Mouse (Mus musculus): ENCODE measurements around the gene Dnm2.
"Not testable (repeated sequence)": the region's sequence is repeated elsewhere in the genome, so short reads cannot be mapped to it uniquely, and the experiment has no call there.

The Dnm2 gene

DNA sequence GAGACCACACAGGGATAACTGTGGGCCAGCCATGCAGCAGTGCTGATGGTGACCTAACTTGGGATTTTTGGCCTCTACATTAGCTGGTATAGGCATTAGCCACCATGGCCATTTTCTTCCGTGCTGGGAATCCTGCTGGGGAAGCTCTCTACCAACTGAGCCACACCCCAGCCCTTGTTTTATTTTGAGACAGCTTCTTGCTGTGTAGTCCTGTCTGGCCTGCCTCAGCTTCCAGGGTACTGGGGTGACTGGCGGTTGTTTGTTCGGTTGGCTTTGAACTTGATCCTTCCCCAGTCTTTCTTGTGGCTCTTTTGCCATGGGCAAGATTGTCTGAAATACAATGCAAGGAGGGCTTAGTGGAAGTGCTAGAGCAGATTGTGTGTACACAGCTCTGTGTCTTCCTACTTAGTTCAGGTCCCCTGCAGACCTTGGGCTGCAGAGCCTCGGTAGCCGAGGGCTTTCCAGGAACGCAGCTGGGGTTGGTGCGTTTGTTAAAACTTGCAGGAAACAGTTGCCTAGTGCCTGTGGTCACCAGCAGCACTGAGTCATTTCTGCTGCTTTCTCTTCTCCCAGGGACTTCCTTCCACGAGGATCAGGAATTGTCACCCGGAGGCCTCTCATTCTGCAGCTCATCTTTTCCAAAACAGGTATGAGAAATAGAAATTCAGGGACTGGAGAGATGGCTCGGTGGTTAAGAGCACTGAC lies 32.4 kb downstream of the Dnm2 start:
- DNase-seq, result no peak

DNA sequence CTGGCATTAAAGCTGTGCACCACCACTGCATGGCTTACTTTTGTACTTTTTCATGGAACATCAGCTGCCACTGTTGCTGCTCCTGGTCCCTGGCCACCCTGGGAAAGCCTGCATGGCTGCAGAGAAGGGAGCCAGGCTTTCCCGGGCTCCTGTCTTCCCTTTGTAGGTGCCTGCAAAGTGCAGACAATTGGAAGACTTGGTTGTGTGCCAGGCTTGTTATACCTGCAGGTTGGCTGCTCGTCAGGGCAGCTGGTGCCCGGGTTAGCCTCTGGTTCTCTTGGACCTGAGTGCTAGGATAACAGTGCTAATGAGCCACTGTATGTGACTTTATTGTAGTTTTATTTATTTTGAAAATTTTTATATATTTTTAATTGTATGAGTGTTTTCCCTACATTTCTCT lies 34.1 kb downstream of the Dnm2 start:
- DNase-seq, result no peak

DNA sequence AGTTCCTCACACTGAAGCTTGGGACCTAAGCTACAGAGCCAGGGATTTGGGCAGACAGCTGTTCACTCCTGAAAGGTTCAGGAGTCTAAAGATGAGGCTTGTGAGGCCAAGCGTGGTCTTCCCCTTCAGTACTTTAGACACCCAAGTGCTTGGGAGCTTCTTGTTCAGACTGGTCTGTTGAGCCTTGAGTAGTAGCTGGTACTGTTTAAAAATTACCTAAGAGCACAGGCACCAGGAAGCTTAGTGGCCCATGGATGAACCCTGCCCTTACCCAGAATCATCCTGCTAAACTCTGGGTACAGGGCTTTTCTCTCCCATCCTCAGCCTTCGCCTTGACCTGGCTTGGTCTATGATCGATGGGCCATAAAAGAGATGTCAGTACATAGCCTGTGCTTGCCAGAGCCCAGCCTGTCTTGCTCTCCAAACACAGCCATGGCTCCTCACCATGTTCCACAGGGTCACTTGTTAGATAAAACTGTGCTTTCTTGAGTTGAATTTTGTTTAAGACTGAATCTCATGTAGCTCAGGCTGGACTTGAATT lies 35.8 kb downstream of the Dnm2 start:
- no peak for DNase-seq

DNA sequence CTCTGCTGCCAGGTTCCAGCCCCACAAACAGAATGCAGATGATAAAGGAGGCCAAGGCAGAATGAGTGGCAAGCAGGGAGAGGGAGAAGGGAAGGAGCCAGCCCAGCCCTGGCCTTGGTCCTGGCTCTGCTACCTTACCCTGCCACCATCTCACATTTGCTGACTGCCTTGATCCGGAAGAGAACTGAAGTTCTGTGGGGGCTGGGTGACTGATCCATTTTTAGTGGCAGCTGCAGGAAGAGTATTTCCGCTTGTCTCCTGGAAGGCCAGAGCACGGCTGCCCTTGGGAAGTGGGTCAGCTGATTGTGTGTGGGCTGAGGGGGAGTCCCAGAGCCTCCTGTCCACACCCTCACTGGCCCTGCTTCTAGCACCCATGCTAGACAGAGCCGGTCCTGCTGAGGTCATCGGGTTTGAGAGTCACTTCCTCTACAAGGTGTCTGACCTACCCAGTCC lies 38.5 kb downstream of the Dnm2 start:
- peak; percentile 53 for DNase-seq

DNA sequence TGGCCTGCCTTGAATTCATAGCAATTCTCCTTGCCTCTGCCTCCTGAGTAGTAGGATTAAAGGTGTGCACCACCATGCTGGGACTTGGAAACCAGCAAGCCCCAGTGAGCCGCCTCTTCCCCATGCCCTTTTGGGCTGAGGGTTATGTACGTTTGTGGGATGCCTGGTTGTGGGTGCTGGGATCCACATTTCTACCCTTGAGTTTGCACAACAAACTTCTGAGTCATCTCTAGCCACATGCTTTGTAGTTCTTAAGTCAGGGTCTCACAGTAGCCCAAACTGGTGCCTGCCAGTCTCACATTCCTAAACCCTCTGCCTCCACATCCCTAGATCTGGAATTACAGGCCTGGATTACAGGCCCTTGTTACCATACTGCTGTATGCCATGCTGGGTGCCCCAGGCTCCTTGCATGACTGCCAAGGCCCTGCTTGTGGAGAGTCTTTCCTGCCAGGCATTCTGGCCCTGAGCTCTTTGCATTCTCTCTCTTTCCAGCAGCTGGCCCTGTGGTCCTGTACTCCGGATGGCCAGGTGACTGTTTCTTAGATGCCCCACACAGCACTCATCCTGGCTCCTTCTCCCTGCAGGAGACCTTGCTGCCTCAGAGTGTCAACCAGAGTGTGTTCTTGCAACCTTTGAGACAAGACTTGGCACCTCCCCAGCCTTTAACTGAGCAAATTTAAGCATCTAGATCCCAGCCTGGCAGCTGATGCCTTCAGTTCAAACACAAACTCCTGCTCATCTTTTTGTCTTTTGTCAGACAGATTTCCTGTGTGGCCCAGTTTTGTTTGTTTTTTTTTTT lies 39.3 kb downstream of the Dnm2 start:
- peak; percentile 73 for DNase-seq

DNA sequence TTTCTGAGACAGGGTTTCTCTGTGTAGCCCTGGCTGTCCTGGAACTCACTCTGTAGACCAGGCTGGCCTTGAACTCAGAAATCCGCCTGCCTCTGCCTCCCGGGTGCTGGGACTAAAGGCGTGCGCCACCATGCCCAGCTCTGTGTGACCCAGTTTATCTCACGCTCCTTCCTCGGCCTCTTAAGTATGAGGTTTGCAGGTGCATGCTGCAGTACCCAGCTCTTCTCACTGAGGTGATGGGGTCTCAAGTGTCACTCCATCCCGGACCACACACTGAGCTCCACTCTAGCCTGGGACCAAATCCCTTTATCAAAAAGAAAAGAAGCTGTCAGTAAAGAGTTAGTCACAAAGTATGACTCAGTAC lies 39.8 kb downstream of the Dnm2 start:
- DNase-seq, result not testable (repeated sequence)

DNA sequence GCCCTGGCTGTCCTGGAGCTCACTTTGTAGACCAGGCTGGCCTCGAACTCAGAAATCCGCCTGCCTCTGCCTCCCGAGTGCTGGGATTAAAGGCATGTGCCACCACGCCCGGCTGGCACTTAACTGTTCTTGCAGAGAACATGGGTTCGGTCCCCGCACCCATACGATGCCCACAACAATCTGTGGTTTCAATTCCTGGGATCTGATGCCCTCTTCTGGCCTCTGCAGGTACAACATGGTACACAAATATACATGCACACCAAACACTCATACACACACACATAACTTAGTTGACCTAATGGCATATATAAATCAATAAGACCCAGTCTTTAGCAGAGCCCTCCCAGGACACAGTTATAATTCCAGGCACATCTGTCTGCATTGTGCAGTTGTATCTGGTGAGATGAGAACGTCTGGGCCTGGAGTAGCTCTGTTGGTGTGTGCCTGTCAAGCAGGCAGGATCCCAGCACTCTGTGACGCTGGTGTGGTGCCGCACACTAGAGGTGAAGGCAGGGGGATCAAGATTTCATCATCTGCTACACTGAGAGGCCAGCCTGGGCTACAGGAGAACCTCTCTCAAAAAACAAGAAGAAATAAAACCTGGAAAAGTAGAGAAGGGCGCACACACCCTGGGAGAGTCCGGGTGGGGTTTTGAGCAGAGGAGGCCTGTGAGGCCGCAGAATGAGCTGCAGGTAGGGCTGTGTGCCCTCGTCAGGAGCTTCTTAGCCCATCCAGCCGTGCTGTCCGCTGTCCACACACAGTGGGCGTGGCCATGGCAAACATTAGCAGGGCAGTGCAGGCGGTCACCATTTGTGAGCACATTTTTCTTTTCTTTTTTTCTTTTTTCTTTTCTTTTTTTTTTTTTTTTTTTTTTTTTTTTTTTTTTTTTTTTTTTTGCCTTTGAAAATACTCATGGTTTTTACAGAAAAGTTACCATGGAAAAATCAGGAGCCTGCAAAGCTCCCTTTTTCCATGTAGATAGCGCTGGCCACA lies 44.6 kb downstream of the Dnm2 start:
- DNase-seq, result no peak

DNA sequence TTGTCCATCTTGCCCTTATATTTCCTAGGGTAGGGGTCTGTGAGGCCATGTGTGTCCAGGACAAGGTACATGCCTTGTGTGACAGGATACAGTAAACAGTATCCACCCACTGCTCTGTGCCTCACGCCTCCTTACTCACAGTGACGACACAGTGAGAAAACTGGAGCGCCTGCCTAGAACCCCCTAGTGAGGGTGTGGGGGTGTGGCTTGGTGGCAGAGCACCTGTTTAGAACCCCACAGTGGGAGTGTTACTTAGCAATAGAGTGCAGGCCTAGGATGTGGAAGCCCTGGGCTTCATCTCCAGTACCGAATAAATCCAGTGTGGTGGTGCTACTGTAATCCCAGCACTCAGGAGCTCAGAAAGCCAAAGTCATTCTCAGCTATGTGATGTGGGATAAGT lies 48.2 kb downstream of the Dnm2 start:
- DNase-seq, result no peak

DNA sequence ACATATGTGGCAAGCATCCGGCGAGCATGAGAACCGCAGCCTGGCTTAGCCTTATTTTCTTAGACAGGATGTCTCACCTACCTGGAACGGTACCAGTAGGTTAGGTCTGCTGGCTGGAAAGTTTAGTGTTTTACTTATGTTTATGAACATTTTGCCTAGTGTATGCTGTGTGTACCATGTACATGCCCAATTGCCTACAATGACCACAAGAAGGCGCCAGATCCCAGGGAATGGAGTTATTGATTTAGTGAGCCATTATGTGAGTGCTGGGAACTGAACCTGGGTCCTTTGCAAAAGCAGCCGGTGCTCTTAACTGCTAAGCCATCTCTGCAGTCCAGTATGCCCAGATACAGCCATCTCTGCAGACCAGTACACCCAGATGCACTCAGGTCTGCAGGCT lies 53.0 kb downstream of the Dnm2 start:
- no peak for DNase-seq

DNA sequence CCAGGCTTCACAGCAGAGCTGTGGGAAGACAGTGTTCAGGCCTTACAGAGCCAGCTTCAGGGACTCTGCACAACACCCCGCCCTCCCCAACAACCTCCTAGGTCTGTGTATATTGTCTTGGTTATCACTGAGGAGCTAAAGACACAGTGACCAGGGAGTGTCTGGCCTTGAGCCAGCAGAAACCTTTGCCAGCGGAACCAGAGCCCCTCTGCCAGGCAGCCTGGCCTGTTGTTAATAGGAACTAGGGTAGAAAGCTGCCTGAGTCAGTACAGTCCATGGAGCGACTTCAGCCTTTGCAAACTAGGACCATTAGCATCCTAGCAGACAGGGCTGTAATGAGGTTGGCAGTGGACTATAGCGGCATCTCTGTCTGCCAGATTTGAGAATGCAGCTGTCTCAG lies 59.4 kb downstream of the Dnm2 start:
- DNase-seq, result no peak

DNA sequence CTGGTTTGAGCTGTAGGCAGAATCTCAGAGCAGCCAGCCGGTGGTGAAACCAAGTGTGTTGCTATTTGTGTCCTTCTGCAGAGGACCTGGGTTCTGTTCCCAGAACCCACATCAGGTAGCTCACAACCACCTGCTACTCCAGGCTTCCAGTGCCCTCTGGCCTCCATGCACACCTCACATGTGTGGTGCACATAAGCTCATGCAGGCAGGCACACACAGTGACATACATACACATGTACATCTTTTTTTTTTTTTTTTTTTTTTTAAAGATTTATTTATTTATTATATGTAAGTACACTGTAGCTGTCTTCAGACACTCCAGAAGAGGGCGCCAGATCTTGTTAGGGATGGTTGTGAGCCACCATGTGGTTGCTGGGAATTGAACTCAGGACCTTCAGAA lies 63.5 kb downstream of the Dnm2 start:
- DNase-seq, result not testable (repeated sequence)

DNA sequence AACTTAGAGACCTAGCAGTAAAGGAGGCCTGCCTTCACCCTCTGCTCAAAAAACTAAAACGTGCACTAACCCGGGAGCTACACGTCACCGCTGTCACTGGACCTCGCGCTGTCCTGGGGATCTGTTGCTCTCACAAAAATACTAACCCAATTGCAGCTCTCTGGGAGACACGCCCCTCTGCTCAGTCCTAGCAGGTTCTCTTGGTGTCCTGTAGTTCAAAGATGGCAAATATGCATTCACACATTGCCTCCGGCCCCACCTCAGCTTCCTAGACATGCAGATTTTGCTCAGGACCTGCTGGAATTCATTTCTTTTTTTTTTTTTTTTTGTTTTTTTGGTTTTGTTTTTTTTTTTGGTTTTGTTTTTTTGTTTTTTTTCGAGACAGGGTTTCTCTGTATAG lies 66.0 kb downstream of the Dnm2 start:
- DNase-seq, result no peak

DNA sequence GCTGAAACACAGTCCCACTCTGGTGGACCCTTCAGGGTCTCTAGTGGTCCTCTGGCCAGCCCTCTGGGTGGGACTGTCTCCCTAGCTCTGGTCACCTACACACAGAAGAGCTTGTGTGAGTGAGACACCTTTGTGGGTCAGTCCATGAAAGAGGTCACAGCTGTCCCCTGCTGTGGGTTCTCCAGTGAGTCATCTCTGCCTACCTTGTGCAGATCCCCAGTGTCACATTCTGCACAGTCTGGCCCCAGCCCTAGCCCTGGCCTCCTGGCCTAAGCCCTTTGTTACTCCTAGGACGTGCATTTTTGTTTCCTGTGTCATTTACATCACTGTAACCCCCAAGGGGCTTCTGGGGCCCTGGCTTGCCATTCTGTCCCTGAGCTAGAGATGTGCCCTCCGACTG lies 69.2 kb downstream of the Dnm2 start:
- no peak for DNase-seq

DNA sequence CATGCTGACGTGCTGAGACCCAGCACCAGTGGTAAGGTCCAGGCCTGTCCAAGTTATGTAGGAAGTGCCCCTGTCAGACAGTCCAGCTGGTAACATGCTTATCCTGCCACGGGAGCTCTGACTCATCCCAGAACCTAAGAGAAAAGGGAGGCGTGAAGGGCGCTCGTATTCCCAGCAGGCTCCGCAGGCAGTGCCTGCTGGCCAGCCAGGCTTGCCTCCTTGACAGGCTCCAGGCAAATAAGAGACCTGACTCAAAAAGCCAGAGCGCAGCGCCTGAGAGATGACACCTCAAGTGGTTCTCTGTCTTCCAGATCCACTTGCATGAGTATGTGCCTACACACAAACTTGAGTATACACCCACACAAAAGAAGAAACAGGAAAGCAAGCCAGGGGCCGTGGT lies 70.0 kb downstream of the Dnm2 start:
- no peak for DNase-seq

DNA sequence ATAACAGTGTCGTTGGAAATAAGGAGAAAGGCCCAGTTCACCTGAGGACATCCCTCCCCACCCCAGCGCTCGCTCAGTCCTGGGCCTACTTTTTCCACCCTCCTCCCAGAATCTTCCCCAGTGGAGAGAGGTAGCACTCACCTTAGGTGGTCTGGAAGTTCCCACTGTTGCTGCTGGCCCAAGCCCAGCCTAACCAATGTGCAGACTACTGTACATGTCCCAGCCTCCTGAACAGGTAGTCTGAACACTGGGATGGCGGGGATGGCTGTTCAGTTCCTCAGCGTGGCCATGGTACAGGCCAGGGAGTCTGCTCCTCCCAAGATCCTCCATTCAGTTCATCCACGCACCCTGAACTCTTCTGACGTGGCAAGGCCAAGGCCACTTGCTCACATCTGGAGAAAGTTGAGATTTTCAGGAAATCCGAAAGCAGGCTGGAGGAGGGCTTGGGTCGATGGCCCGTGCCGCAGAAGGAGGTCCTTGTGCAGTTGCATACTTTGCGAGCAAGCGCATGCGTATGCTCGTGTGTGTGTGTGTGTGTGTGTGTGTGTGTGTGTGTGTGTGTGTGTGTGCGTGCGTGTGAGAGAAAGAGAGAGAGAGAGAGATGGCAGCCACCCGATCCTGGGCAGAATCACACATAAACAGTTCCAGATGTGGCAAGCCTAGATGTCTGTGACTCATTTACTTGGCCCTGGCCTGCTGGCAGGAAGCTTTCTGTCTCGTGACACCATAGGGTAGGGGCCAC lies 71.8 kb downstream of the Dnm2 start:
- DNase-seq, result no peak

DNA sequence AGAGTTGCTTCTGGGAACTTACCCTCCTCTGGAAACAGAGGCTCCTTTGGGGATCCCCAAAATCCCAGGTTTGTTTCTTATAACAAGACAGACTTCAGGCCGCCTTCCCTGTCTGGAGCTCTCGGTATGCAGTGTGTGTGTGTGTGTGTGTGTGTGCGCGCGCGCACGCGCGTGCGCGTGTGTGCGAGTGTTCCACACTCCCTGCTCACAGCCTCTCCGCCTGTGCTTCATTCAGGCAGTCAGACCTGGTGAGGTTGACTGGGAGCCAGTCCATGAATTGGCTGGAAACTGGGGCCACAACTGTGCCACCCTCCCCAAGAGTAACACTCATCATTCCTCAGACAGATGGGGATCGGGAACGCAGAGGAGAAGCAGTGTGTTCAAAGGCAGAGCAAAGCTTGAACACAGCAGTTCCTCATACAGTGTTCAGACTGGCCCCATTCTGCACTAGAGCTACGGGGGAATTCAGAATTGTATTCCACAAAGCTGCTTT lies 72.4 kb downstream of the Dnm2 start:
- DNase-seq, result no peak

DNA sequence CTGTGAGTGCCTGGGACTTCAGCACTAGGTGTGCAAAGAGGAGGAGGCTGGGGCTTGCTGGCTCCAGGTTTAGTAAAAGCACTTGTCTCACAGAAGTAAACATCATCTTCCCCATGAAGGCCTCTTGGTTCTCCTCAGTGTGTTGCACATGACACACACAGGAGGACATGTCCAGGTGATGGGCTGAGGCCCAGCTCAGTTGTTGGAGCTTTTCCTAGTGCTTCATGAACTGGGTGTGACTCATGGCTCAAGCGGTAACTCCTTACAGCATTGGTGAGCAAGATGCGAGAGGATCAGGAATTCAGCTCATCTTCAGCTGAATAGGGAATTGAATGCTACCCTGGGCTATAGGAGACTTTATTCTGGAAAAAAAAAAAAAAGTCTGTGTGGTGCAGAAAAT lies 73.0 kb downstream of the Dnm2 start:
- no peak for DNase-seq

DNA sequence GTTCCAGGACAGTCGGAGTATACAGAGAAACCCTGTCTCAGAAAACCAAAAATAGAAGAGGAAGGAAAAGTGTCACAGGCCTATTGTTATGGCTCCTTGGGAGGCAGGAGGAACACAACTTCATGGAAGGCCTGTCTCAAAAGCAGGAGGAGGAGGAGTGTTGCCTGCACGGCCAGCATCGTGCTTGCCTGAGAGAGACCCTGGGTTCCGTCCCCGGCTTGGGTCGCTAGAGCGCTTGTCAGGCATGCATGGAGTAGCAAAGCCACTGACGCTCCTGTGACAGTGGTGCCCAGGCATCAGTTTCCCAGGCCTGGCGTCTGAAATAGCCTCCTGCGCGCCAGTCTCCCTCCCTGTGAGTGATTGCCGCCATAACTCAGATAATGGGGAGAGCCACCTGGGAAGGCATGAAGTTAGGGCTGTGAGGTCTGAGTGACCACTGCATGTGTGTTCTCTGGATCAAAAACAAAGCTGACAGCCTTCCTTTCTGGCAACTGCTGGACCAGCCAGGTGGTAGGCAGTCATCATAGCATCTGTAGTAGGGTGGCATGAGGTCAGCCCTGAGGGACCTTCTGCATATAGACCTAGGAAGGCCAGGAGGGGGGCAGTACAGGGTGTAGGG lies 73.7 kb downstream of the Dnm2 start:
- DNase-seq, result no peak

DNA sequence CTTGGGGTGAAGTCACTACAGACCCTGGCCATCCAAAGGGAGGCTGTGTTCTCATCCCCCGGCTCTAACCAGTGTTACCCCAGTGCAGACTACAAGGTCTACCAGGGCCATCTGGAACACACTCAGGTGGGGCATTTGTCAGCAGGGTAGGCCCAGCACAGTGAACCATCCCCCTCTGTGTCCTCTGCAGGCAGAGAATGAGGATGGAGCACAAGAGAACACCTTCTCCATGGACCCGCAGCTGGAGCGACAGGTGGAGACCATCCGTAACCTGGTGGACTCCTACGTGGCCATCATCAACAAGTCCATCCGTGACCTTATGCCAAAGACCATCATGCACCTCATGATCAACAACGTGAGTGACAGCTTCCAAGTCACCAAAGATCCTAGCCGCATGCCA lies 78.6 kb downstream of the Dnm2 start:
- no peak for DNase-seq

DNA sequence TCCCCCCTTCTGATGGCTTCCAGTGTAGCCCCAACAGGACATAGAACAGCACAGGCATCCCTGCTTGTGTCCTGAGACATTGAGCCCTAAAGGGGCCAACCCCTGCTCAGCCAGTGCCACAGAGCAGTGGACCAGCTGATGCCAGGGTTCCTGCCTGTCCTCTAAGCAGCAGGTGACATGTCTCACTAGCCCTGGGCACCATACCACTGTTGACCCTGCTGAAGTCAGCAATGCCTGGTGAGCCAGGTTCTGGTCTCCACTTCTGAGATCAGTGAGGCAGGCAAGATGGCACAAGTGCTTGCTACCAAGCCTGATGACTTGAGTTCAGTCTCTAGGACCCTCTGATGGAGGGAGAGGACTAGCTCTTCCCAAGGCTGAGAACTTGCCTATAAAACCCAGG lies 81.1 kb downstream of the Dnm2 start:
- no peak for DNase-seq

DNA sequence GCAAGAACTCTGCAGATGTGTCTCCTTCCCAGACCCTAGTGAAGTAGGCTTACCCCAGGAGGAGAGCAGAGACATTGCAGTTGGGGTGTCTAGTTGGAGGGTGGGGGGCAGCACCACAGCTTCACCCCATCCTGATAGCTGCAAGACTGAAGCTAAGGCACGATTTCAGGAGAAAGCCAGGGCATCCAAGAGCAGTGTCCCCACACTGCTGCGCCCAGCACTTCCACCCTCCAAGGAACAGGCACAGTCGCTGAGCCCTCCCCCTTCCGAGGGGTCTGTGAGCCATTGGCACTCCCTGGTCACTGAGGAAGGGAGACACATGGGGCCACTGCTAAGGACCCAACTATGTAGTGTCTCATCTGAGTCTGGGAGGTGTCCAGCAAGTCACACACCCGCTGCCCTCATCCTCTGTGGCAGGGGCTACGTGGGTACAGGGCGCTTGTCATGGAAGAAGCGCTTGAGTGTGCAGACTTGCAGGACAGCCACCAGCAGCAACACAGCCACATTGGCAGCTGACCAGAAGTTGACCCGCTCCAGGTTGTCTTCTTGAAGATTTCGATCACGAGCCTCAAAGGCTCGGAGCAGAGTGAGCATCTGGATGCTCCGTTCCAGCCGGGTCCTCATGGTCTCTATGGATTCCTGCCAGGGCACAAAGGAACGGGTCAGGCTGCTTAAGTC lies 83.2 kb downstream of the Dnm2 start:
- DNase-seq, result peak; percentile 64

Measured in cerebellum, adult 9-11 months (tissue).